Mouse (Mus musculus) embryonic facial prominence, embryonic 14.5 days (tissue): ENCODE measurements around the gene AI854703. TPM values are rescaled to one million over a fixed set of nuclear protein-coding genes. Genes with fewer than 3 reads are reported as not detected.
A peak's percentile ranks its signal among the peaks of the same experiment; 100 is the strongest.

Experiments
- ATAC-seq: fragments of 200-750 bp; cut with Nextera tagmentation; 2 replicates; pipeline ENCODE4 v1.8.0; 2017; ENCODE audit warnings: low read depth, moderate number of reproducible peaks, moderate TSS enrichment
- DNase-seq: peaks from one replicate; pipeline ENCODE4 v3.0.0-alpha.2; 2015; ENCODE audit warnings: low spot score
- H3K27ac ChIP-seq: fragments of 300-500 bp; sonication (generic); replicated peaks from 2 replicates; pipeline ENCODE4 v1.5.1; 2014; ENCODE audit warnings: low read depth, mild to moderate bottlenecking, low read length, moderate library complexity
- H3K27me3 ChIP-seq: fragments of 300-500 bp; sonication (generic); replicated peaks from 2 replicates; pipeline ENCODE4 v1.6.1; 2014; ENCODE audit warnings: low read length; ENCODE audit not compliant: control insufficient read depth, insufficient read depth
- H3K36me3 ChIP-seq: fragments of 300-500 bp; sonication (generic); 2 replicates; pipeline ENCODE4 v1.6.1; 2014; ENCODE audit warnings: low read length, mixed read lengths; ENCODE audit not compliant: control insufficient read depth, insufficient read depth
- H3K4me1 ChIP-seq: fragments of 300-500 bp; sonication (generic); 2 replicates; pipeline ENCODE4 v1.6.1; 2014; ENCODE audit warnings: antibody characterized with exemption, low read length; ENCODE audit not compliant: control insufficient read depth, insufficient read depth
- H3K4me2 ChIP-seq: fragments of 300-500 bp; sonication (generic); 2 replicates; pipeline ENCODE4 v1.6.1; 2014; ENCODE audit warnings: low read depth, mild to moderate bottlenecking, low read length, moderate library complexity, mixed read lengths
- H3K4me3 ChIP-seq: fragments of 300-500 bp; sonication (generic); 2 replicates; pipeline ENCODE4 v1.5.1; 2014; ENCODE audit warnings: low read depth, mild to moderate bottlenecking, low read length
- H3K9ac ChIP-seq: fragments of 300-500 bp; sonication (generic); 2 replicates; pipeline ENCODE4 v1.6.1; 2014; ENCODE audit warnings: low read depth, mild to moderate bottlenecking, low read length, moderate library complexity, mixed read lengths
- H3K9me3 ChIP-seq: fragments of 300-500 bp; sonication (generic); 2 replicates; pipeline ENCODE4 v1.6.1; 2016; ENCODE audit warnings: low read length; ENCODE audit not compliant: control insufficient read depth
- WGBS: fragments of 180-500 bp; shearing (Covaris S2); extraction: QIAGEN DNeasy Blood & Tissue Kit; methylation state at CpG from one replicate; pipeline ENCODE4 v1.1.7; 2014; 5-methylcytosine and 5-hydroxymethylcytosine counted together
- polyA plus RNA-seq: library from polyadenylated mRNA; unstranded; fragments of >200 nt; fragmentation: Nextera tagmentation; extraction: Ambion mirVana; gene quantifications from 2 replicates; pipeline ENCODE4 v1.2.1, GENCODE M21; 2014

AI854703 gene
- polyA plus RNA-seq, 1 experiment from 2014 or later, result 0.90 TPM

DNA sequence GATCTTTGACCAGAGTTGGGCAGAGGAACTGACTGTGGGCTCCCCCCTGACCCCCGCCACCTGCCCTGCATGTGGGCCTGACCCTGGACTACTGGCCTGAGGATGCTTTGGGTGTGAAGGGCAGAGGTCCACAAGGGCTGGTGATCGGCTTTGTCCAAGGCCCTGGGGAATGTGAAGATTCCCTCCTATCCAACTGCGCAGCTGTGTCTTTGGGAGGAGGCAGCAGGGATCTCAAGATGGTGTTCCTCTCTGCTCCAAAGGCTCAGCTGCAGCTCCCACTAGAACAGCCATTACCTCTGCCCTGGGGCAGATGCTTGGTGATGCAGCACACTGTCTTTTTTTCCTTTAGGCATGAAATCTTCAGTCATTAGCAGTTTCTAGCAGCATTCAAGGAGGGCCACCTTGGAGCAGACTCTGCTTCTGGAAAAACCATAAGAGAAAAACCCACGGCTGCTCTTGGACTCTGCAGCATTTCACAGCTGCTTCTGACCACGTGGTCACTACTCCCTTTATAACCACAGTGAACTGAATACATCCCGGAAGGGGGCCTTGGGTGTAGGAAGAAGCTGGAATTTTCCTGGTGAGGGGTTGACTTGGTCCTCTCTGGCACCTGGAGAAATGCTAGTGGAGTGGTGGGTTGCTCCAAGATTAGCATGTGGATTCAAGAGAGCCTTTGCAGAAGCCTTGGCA, 11.4 kb downstream of the AI854703 start:
- Histone ChIP-seq H3K4me2 (no peak overlapping the region), H3K27ac (no peak overlapping the region), H3K27me3 (no peaks in the 10 kb centered on the region), H3K4me3 (no peak overlapping the region), H3K36me3 (no peaks in the 10 kb centered on the region), H3K9ac (no peak overlapping the region), H3K9me3 (no peaks in the 10 kb centered on the region), H3K4me1 (no peaks in the 10 kb centered on the region)
- DNase-seq, result no peak
- ATAC-seq, result no peak
- WGBS, result 59% methylated on average over 6 of the region's 6 CpGs

DNA sequence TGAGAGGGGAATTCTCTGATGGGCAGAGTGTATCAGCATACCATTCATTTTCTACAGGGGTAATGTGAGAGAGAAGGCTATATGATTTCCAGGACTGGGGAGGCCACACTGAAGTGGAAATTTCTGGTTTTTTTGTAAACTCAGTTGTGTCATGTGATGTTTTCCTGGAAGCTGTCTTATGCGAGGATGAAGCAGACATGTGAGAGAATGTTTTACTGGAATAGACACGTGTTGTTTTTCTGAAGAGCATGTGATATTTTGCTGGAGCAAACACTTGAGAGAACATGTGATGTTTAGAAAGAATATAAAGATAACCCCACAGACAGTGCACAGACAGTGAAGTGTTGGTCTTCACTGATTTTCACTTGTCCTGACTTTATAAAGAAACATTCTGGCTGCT, 12.0 kb downstream of the AI854703 start:
- WGBS, result 80% methylated on average over 2 of the region's 2 CpGs
- DNase-seq (no peak), ATAC-seq (no peak)
- H3K36me3 ChIP-seq, result no peaks in the 10 kb centered on the region
- H3K27ac ChIP-seq, result no peak overlapping the region
- no peak overlapping the region for H3K9ac ChIP-seq
- no peak overlapping the region for H3K4me2 ChIP-seq
- no peaks in the 10 kb centered on the region for H3K9me3 ChIP-seq
- H3K4me3 ChIP-seq, result no peak overlapping the region
- H3K27me3 ChIP-seq, result no peaks in the 10 kb centered on the region
- H3K4me1 ChIP-seq, result no peaks in the 10 kb centered on the region

DNA sequence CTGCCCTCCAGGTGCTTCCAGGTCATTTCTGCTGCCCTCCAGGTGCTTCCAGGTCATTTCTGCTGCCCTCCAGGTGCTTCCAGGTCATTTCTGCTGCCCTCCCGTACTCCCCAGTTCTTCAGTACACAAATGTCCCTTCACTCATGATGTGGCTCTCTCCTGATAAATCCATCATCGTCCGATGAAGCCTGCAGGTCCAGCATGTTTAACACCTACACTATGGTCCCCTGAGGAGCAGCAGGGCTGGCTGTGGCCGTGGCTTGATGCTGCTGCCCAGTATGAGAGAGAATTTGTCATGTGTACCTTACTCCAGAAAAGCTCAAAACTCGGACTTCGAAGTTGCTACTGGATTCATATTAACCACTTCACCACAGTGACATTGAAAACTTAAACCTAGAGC, 14.8 kb downstream of the AI854703 start:
- 67% methylated on average over 6 of the region's 6 CpGs for WGBS
- Histone ChIP-seq H3K27ac (no peak overlapping the region), H3K4me1 (no peaks in the 10 kb centered on the region), H3K27me3 (no peaks in the 10 kb centered on the region), H3K4me2 (no peak overlapping the region), H3K4me3 (no peak overlapping the region), H3K9ac (no peak overlapping the region), H3K9me3 (no peaks in the 10 kb centered on the region), H3K36me3 (no peaks in the 10 kb centered on the region)
- DNase-seq (no peak), ATAC-seq (no peak)

DNA sequence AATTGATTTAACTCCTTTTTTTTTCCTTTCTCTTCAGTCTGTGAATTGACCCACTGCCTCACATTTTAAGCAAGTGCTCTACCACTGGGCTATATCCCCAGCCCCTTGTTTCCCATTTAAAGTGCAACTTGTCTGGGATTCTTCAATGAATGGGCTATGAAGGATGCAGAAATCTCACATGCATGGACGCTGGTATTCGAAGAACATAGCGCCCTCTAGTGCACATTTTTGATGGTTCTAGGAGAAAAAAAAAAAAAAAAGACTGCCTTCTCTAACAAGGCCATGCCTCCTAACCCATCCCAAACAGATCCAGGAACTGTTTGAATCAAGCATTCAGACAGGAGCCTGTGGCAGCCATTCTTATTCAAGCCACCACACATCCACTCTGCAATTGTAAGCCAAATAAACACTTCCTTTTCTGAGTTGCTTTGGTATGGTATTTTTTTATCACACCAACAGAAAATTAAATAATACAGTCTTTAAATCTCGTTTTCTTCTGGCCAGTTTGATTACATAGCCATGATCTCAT, 16.3 kb downstream of the AI854703 start:
- no peaks in the 10 kb centered on the region for H3K36me3 ChIP-seq
- no peak overlapping the region for H3K27ac ChIP-seq
- H3K4me1 ChIP-seq, result no peaks in the 10 kb centered on the region
- no peak overlapping the region for H3K4me2 ChIP-seq
- ATAC-seq, result no peak
- no peaks in the 10 kb centered on the region for H3K27me3 ChIP-seq
- DNase-seq, result peak; percentile 83
- H3K9ac ChIP-seq, result no peak overlapping the region
- H3K9me3 ChIP-seq, result no peaks in the 10 kb centered on the region
- WGBS, result 18% methylated on average over 4 of the region's 4 CpGs
- no peak overlapping the region for H3K4me3 ChIP-seq

DNA sequence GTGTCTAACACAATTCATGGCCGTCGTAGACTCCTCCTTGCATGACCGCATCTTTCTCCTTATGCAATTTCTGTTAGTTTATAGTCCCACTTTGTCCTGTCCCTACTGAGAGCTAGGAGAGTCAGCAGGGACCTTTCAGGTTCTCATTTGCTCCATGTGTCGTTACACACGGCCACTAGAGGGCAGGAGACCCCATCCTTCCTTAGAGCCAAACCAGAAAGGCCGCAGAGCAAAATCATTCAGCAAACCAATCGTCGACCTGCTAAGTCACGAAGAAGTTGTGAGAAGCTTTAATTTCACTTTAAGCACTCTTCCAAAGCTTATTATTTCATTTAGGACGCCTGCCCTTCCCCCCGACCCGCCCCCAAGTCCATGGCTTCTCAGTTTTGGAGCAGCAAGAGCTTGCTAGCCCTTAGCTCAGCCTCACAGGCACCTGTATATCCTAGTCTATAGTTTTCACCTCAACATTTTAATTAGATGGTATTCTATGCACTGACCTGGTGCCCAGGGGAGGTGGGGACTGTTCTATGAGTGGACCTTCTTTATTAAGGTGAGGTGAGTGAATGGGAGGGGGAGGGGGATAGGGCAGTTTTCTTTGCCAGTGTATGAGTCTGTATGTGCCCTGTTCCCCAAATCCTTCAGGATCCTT, 19.2 kb downstream of the AI854703 start:
- no peaks in the 10 kb centered on the region for H3K9me3 ChIP-seq
- no peaks in the 10 kb centered on the region for H3K4me1 ChIP-seq
- no peaks in the 10 kb centered on the region for H3K27me3 ChIP-seq
- DNase-seq, result peak; percentile 73
- H3K4me3 ChIP-seq, result no peak overlapping the region
- no peak overlapping the region for H3K4me2 ChIP-seq
- 14% methylated on average over 12 of the region's 12 CpGs for WGBS
- ATAC-seq, result 0 out of 2 replicates have a peak, but pooled peaks have one; percentile 18
- H3K36me3 ChIP-seq, result no peaks in the 10 kb centered on the region
- no peak overlapping the region for H3K27ac ChIP-seq
- H3K9ac ChIP-seq, result no peak overlapping the region

DNA sequence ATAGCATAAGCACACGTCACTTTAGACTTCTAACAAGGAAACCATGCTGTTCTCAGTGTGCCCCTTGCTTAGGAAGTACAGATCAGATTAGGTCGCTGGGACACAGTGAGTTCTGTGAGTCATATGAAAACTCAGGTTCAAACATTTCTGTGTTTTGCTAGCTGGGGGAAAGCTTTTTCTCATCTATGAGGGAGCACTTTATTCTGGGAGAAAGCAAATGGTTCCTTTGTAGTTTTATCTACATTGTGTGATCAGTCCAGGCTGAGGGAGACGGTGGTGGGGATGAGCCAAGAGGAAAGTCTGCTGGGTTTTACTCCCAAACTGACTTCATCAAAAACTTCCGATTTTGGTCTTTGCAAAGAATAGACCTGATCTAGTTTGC, 19.7 kb downstream of the AI854703 start:
- no peak overlapping the region for H3K4me3 ChIP-seq

DNA sequence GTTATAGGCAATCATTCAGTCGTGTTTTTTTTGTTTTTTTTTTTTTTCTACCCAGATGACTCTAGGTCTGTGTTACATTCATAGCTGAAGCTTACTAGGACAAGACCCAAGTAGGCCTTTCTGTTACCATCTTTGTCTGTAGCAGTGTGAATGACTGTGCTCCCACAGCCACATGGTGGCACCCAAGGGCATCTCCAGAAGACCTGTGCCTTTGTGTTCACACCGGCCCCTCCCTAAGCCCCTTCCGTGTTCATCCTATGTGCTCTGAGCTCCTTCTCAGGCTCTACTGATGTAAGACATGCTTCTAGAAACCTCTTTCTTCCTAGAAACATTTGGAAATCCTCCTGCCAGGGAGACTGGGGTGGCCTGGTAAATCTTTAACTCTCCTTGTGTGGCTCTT, 20.4 kb downstream of the AI854703 start, which contains the start of gene Gimap8:
Gimap8 (plus strand) TSS at position 240 of the 400 bp plus-strand sequence.
- no peak within 1 kb of the TSS for H3K9ac ChIP-seq
- H3K27me3 ChIP-seq, result no peaks in the 10 kb centered on the region
- peak; percentile 55 for DNase-seq
- H3K9me3 ChIP-seq, result no peaks in the 10 kb centered on the region
- WGBS, result 49% methylated on average over 3 of the region's 3 CpGs
- H3K4me2 ChIP-seq, result no peak within 1 kb of the TSS
- no peak within 1 kb of the TSS for H3K27ac ChIP-seq
- no peaks in the 10 kb centered on the region for H3K36me3 ChIP-seq
- H3K4me3 ChIP-seq, result no peak within 1 kb of the TSS
- no peaks in the 10 kb centered on the region for H3K4me1 ChIP-seq
- ATAC-seq, result no peak

More for the DNA sequence above, 19.7 kb downstream of the AI854703 start:
- H3K27me3 ChIP-seq, result no peaks in the 10 kb centered on the region
- H3K9ac ChIP-seq, result no peak overlapping the region
- DNase-seq (no peak), ATAC-seq (no peak)
- no peak overlapping the region for H3K4me2 ChIP-seq
- no peaks in the 10 kb centered on the region for H3K4me1 ChIP-seq
- no peak overlapping the region for H3K27ac ChIP-seq
- 78% methylated on average over 4 of the region's 4 CpGs for WGBS
- no peaks in the 10 kb centered on the region for H3K9me3 ChIP-seq
- H3K36me3 ChIP-seq, result no peaks in the 10 kb centered on the region

DNA sequence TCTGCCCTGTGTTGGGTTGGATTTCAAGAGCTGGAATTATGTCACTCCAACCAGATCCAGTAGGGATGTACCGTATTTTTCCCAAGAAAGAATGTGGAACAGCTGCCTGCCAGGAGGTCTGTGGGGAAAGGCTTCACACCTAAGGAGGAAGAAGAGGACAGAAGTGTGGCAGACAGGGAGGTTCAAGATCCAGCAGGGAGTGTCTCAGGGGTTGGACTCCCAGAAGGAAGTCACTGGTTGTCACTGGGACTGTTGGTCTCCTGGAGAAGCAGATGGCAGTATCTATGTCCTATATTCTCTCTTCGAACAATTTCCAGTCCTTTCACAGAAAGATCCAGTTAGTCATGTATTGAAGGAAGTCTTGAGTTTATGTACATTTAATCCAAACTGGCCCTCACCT, 21.0 kb downstream of the AI854703 start:
- Histone ChIP-seq H3K4me1 (no peaks in the 10 kb centered on the region), H3K27me3 (no peaks in the 10 kb centered on the region), H3K27ac (no peak overlapping the region), H3K4me2 (no peak overlapping the region), H3K9ac (no peak overlapping the region), H3K9me3 (no peaks in the 10 kb centered on the region), H3K36me3 (no peaks in the 10 kb centered on the region), H3K4me3 (no peak overlapping the region)
- ATAC-seq (no peak), DNase-seq (no peak)
- WGBS, result 76% methylated on average over 2 of the region's 2 CpGs
